Mouse (Mus musculus): ENCODE measurements at regions not wholly inside any gene's neighbourhood (a gene's known extent, or its start where the extent isn't known, plus 50 kb on each side); places are given as distances from the start of the nearest gene placed in this dataset.

DNA sequence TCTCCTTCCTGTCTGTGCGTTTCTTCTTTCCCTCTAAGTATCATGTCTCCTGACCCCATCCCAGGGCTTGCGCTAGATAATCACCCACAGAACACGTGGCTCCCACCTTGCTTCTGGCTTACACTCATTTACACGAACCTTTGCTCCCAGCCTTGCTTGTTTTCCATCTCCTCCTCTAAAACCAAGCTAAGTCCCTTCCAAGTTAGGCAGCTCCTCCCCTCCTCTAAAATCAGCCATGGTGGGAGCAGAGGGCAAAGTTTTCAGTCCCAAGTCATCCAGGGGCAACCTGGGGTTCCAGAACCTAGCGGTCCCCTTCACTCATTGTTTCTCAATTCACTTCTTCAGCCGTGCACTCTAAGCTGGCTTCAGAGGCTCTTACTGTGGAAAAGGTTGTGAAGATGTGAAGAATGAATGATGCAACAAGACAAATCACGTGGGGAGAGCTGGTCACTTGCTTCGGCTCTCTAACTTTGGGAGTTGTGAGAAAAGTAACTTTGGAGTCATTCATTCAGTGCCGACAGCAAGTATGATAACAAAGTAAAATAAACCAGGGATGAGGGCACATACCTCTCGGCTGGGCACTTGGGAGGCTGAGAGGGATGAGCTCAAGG is 179.9 kb upstream of the Rreb1 start:
- H3K4me3 ChIP-seq (ENCODE audit: low read depth, low read length), result no peak overlapping the region
- no peak overlapping the region for H3K9ac ChIP-seq (replicated peaks; ENCODE audit: low read length, poor library complexity, severe bottlenecking)
- H3K4me2 ChIP-seq (ENCODE audit: low read depth, low read length, poor library complexity, severe bottlenecking), result no peak overlapping the region
- no peak for TF ChIP-seq CTCF (IDR thresholded peaks at IDR 0.05)
- DNase-seq (ENCODE audit: low spot score) (no peak), ATAC-seq (ENCODE audit: low FRiP score) (no peak)
- no peaks in the 10 kb centered on the region for H3K9me3 ChIP-seq (ENCODE audit: low read length)
- H3K36me3 ChIP-seq (ENCODE audit: insufficient read depth, low read length), result no peaks in the 10 kb centered on the region
- H3K27ac ChIP-seq (ENCODE audit: low read depth, low read length), result no peak overlapping the region
- WGBS, result 88% methylated on average over 10 of the region's 10 CpGs
- no peaks in the 10 kb centered on the region for H3K4me1 ChIP-seq (ENCODE audit: insufficient read depth, low read length)
- H3K27me3 ChIP-seq (ENCODE audit: insufficient read depth, low read length), result no peaks in the 10 kb centered on the region

DNA sequence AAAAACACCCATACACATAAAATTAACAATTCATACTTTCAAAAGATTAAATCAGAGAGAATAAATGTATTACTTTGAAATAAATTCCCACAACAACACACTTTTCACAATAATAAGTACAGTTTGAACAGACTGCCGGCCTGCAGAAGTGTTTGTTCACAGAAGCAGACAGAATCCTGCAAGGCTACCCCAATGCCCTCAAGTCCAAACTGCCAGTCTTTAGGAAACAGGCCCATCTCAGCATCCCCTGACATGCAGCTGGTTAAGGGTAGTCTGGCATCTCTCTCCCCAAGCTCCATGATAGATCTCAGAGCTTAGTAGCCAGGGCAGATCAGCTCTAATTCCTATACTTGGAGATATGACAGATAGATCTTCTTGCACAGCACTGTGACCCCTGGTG is 178.5 kb upstream of the Rreb1 start:
- H3K27me3 ChIP-seq (ENCODE audit: insufficient read depth, low read length), result no peaks in the 10 kb centered on the region
- no peak for TF ChIP-seq CTCF (IDR thresholded peaks at IDR 0.05)
- H3K4me3 ChIP-seq (ENCODE audit: low read depth, low read length), result no peak overlapping the region
- H3K36me3 ChIP-seq (ENCODE audit: insufficient read depth, low read length), result no peaks in the 10 kb centered on the region
- H3K9ac ChIP-seq (replicated peaks; ENCODE audit: low read length, poor library complexity, severe bottlenecking), result no peak overlapping the region
- no peak overlapping the region for H3K4me2 ChIP-seq (ENCODE audit: low read depth, low read length, poor library complexity, severe bottlenecking)
- H3K4me1 ChIP-seq (ENCODE audit: insufficient read depth, low read length), result no peaks in the 10 kb centered on the region
- H3K9me3 ChIP-seq (ENCODE audit: low read length), result no peaks in the 10 kb centered on the region
- WGBS, result 93% methylated on average over 1 of the region's 1 CpGs
- ATAC-seq (ENCODE audit: low FRiP score) (no peak), DNase-seq (ENCODE audit: low spot score) (no peak)
- no peak overlapping the region for H3K27ac ChIP-seq (ENCODE audit: low read depth, low read length)

DNA sequence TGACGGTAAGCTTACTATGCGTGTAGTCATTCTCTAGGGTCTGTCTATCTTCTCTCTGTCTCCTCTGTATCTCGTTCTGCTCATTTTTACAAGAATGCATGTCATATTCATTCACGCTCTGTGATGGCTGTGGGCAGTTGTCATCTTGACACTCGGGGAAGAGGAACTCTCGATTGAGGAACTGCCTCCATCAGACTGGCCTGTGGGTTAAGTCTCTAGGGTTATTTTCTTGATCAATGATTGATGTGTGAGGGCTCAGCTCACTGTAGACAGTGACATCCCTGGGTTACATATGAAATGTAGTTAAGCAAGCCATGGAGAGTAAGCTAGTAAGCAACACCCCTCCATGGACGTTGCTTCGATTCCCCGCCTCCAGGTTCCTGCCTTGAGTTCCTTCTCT is 178.0 kb upstream of the Rreb1 start:
- Histone ChIP-seq H3K9me3 (ENCODE audit: low read length) (no peaks in the 10 kb centered on the region), H3K36me3 (ENCODE audit: insufficient read depth, low read length) (no peaks in the 10 kb centered on the region), H3K27ac (ENCODE audit: low read depth, low read length) (no peak overlapping the region), H3K4me1 (ENCODE audit: insufficient read depth, low read length) (no peaks in the 10 kb centered on the region), H3K27me3 (ENCODE audit: insufficient read depth, low read length) (no peaks in the 10 kb centered on the region), H3K4me2 (ENCODE audit: low read depth, low read length, poor library complexity, severe bottlenecking) (no peak overlapping the region), H3K4me3 (ENCODE audit: low read depth, low read length) (no peak overlapping the region), H3K9ac (replicated peaks; ENCODE audit: low read length, poor library complexity, severe bottlenecking) (no peak overlapping the region)
- DNase-seq (ENCODE audit: low spot score) (no peak), ATAC-seq (ENCODE audit: low FRiP score) (no peak)
- no peak for TF ChIP-seq CTCF (IDR thresholded peaks at IDR 0.05)
- WGBS, result 87% methylated on average over 9 of the region's 9 CpGs

DNA sequence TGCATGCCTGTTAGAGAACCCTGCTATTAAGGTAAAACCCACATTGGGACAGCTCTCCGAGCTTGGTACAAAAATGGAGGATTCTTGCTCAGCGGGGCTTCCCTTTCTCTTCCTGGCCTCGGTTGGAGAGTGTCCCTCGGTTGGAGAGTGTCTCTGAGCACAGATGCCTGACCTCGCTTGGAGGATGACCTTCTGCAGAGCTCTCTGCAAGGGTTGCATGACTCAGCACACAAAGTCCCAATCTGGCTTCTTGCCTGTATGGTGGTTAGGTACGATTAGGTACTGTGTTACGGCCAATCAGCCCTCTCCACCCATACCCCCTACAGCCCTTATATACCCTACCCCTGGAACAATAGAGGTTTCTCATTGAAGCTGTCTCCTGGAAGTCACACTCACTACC is 177.1 kb upstream of the Rreb1 start:
- no peaks in the 10 kb centered on the region for H3K9me3 ChIP-seq (ENCODE audit: low read length)
- ATAC-seq (ENCODE audit: low FRiP score) (no peak), DNase-seq (ENCODE audit: low spot score) (no peak)
- TF ChIP-seq CTCF (IDR thresholded peaks at IDR 0.05), result no peak
- whole genome bisulfite sequencing, result 75% methylated on average over 7 of the region's 7 CpGs
- H3K36me3 ChIP-seq (ENCODE audit: insufficient read depth, low read length), result no peaks in the 10 kb centered on the region
- no peaks in the 10 kb centered on the region for H3K4me1 ChIP-seq (ENCODE audit: insufficient read depth, low read length)
- no peak overlapping the region for H3K4me3 ChIP-seq (ENCODE audit: low read depth, low read length)
- no peak overlapping the region for H3K27ac ChIP-seq (ENCODE audit: low read depth, low read length)
- no peak overlapping the region for H3K4me2 ChIP-seq (ENCODE audit: low read depth, low read length, poor library complexity, severe bottlenecking)
- H3K9ac ChIP-seq (replicated peaks; ENCODE audit: low read length, poor library complexity, severe bottlenecking), result no peak overlapping the region
- H3K27me3 ChIP-seq (ENCODE audit: insufficient read depth, low read length), result no peaks in the 10 kb centered on the region

DNA sequence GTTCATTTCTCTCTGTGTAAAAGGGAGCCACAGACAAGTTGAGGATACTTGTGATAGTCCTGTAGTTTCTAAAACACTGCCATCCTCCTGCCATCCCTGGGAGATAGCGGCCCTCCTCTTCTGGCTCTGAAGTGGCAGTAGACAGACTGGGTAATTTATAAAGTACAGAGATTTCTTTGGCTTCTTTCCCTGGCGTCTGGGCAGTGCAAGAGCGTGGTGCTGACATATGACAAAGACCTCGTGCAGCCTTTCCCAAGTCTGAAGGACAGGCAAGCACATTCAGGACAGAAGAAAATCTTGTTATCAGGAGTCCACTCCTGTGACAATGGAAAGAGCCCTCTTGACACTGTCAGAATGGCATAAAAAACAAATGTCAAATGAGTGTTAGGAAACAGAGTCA is 175.9 kb upstream of the Rreb1 start:
- Histone ChIP-seq H3K27ac (ENCODE audit: low read depth, low read length) (no peak overlapping the region), H3K9ac (replicated peaks; ENCODE audit: low read length, poor library complexity, severe bottlenecking) (no peak overlapping the region), H3K27me3 (ENCODE audit: insufficient read depth, low read length) (no peaks in the 10 kb centered on the region), H3K4me2 (ENCODE audit: low read depth, low read length, poor library complexity, severe bottlenecking) (no peak overlapping the region), H3K4me3 (ENCODE audit: low read depth, low read length) (no peak overlapping the region), H3K4me1 (ENCODE audit: insufficient read depth, low read length) (no peaks in the 10 kb centered on the region), H3K9me3 (ENCODE audit: low read length) (no peaks in the 10 kb centered on the region), H3K36me3 (ENCODE audit: insufficient read depth, low read length) (no peaks in the 10 kb centered on the region)
- ATAC-seq (ENCODE audit: low FRiP score) (no peak), DNase-seq (ENCODE audit: low spot score) (peak; percentile 26)
- no peak for TF ChIP-seq CTCF (IDR thresholded peaks at IDR 0.05)
- WGBS, result 71% methylated on average over 4 of the region's 4 CpGs

DNA sequence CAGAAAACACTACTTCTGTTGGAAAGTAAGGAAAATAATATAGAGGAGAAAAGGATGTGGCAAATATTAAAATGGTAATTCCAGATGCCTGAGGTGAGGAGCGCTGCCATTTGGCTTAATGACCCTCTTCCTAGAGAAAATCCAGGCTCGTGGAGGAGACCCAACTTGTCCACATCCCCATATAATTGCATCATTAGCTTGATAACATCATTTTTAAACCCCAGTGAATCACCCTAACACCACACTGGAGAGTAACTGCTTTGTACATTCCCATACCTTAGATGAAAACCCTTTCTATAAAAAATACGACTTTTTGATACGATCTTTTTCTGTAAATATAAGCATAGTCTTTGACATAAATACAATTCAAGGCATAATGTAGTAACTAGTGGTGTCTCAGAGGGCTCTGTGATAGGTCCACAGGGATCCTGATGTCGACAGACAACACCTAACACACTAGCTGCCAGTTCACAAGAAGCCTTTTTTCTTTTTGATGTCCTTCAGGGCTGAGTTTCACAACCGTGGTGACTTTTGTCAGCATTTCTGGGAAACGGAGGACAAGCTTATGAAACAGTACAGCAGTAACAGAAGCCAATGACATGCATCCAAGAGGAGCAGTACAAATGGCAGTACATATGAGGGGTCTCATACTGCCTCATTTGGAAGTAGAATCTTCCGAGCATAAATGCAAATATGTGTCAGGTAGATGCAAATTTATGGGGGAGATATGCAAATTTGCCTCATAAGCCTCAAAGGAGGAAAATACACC is 174.8 kb upstream of the Rreb1 start:
- no peak for ATAC-seq (ENCODE audit: low FRiP score)
- DNase-seq (ENCODE audit: low spot score), result no peak
- no peak for TF ChIP-seq CTCF (IDR thresholded peaks at IDR 0.05)
- Histone ChIP-seq H3K4me3 (ENCODE audit: low read depth, low read length) (no peak overlapping the region), H3K9me3 (ENCODE audit: low read length) (no peaks in the 10 kb centered on the region), H3K27me3 (ENCODE audit: insufficient read depth, low read length) (no peaks in the 10 kb centered on the region), H3K9ac (replicated peaks; ENCODE audit: low read length, poor library complexity, severe bottlenecking) (no peak overlapping the region), H3K27ac (ENCODE audit: low read depth, low read length) (no peak overlapping the region), H3K4me1 (ENCODE audit: insufficient read depth, low read length) (no peaks in the 10 kb centered on the region), H3K36me3 (ENCODE audit: insufficient read depth, low read length) (no peaks in the 10 kb centered on the region), H3K4me2 (ENCODE audit: low read depth, low read length, poor library complexity, severe bottlenecking) (no peak overlapping the region)
- WGBS, result 71% methylated on average over 8 of the region's 8 CpGs
